Mouse (Mus musculus): Measurements from ENCODE around the gene Mylip.

Gene Mylip

GRCm38 (mm10) chr13:45389448-45390311, at the start of gene Mylip:
Gene Mylip (plus strand): TSS chr13:45389742.
- DNase-seq (ENCODE audit: low read depth, low spot score): peak; percentile 95

GRCm38 (mm10) chr13:45341991-45342390, 47.6 kb upstream of the Mylip start:
- peak; percentile 68 for DNase-seq (ENCODE audit: low read depth, low spot score)

DNA sequence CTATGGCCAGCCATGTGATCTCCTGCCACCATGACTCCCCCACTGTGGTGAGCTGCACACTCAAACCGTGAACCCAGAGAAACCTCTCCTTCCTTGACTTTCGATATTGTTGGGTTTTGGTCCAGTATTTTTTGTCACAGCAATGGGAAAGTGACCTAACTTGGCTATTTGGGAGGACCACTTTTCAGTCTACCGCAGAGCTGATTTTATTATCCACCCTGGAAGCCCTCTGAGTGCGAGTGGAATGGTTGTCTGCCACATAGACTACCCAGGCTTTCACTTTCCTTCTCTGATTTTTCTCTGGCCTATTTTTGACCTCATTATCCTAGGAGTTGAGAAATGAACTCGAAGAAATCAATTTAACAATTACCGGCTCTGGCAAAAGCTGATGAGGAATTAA, 46.0 kb upstream of the Mylip start:
- DNase-seq (ENCODE audit: low read depth, low spot score): no peak

GRCm38 (mm10) chr13:45343966-45344365, 45.6 kb upstream of the Mylip start:
- no peak for DNase-seq (ENCODE audit: low read depth, low spot score)

- peak; percentile 39 for DNase-seq (ENCODE audit: low read depth, low spot score)
Observed at GRCm38 (mm10) chr13:45345471-45346159, 43.9 kb upstream of the Mylip start.

- no peak for DNase-seq (ENCODE audit: low read depth, low spot score)
Observed at GRCm38 (mm10) chr13:45351483-45351882, 38.1 kb upstream of the Mylip start.

- peak; percentile 54 for DNase-seq (ENCODE audit: low read depth, low spot score)
Observed at GRCm38 (mm10) chr13:45354824-45355223, 34.7 kb upstream of the Mylip start.

DNA sequence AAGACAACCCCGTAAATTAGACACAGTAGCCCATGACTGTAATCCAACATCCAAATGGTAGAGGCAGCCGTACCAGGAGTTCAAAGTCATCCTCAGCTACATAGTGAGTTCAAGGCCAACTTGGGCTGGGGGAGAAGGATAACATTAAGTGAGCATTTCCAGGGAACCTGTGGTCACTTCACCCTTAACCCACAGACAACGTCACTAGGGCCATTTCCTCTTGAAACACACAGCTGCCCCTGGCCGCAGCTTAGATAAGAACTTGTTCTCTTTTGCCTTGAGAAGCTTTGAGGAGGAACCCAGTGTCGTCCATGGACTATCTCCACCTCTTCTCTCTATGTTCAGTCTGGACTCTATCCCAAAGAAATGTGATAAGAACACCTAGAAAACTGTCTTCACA, 31.3 kb upstream of the Mylip start:
- DNase-seq (ENCODE audit: low read depth, low spot score): no peak

DNA sequence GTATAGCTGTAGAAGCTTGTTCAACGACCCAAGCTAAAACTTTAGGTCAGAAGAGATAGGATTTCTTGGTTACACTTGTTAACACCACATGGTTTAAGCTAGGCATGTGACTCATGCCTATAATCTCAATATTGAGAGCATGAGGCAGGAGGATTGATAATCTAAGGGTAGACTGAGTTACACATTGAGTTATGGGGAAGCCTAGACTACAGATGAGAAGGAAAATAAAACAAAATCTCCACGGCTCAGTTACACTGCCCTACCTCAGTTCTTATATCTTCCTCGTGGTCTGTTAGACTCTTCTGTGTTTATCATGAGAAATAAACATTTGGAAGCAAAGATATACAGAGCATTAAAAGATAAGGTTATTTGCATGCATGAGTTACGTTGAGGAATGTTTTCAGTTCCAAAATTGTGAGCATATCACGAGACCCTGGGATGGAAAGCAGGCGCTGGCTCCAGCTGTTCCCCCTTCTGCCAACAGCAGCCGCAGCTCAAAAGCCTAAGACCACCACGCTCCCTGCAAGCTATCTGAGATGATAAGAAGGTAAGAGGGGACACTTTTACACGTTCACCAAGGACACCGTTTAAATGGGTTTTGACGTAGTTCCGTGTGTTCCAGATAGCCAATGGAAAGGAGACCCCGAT, 30.7 kb upstream of the Mylip start:
- no peak for DNase-seq (ENCODE audit: low read depth, low spot score)

- no peak for DNase-seq (ENCODE audit: low read depth, low spot score)
Observed at GRCm38 (mm10) chr13:45365788-45366187, 23.8 kb upstream of the Mylip start.

DNA sequence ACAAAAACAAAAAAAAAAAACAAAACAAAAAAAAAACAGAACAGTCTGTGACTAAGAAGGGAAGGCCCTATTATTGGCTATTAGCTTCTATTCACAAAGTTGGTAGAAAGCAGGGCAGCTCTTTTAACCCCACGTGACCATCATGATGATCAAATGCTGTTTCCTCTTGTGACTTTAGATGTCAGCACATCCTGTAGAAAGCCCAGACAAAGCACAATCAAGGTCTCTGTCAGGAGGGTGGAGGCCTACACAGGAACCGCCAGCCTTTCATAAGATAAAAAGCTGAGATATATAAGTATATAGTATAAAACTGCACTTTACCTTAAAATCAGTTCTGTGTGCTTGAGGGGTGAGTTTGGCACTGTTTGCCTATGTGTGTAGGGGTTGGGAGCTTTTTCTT, 17.9 kb upstream of the Mylip start:
- DNase-seq (ENCODE audit: low read depth, low spot score): no peak

GRCm38 (mm10) chr13:45372456-45372855, 17.1 kb upstream of the Mylip start:
- no peak for DNase-seq (ENCODE audit: low read depth, low spot score)

- peak; percentile 82 for DNase-seq (ENCODE audit: low read depth, low spot score)
Observed at GRCm38 (mm10) chr13:45374846-45375245, 14.7 kb upstream of the Mylip start.

DNA sequence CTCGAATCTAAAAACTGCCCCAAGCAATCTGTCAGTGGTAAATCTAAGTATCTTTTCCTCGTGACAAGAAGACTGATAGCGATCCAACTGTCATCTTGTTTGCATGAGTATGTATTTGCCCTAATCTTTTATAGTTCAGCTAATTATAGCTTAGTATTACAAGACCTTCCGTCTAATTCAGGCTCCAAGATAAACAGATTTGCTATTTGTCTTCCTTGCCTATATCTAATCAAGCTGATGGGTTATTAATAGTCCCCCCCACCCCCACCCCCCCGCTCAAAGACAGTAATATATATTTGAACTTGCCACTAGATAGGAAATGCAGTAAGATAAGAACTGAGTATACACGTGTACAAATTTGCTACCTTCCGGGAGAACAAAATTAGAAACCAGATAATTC, 7.3 kb upstream of the Mylip start:
- DNase-seq (ENCODE audit: low read depth, low spot score): no peak

DNA sequence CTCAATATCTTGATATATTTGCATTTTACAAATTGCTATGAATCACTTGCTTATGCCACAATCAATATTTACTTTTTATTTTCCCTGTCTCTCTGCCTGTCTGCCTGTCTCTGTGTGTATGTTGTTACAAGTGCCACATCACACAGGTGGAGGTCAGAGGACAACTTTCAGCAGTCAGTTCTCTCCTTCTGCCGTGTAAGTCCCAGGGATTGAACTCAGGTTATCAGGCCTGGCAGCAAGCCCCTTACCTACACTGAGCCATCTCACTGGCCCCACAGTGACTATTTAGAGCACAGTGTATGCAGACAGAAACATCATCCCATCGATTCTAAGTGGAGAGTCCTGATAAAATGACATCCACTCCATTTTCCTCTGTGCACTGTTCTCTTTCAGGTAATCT, 4.9 kb upstream of the Mylip start:
- no peak for DNase-seq (ENCODE audit: low read depth, low spot score)

GRCm38 (mm10) chr13:45385521-45385920, 4.0 kb upstream of the Mylip start:
- no peak for DNase-seq (ENCODE audit: low read depth, low spot score)

DNA sequence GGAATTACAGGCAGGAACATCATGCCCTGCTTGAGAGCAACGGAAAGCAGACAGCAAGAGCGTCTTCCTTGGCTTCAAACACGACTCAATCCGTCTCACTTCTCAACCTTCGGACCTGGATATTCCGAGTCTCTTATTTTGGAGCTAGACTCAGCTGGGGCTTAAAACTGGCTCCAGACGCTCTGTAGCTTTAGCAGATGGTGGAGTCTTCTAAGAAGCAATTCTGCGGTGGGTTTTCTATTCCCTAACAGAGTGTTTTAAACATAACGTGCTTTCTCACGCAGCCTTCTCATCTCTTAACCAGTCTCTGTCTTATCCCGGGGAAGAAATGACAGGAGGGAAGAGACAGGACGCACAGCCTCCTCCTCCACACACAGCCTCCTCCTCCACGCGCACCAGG, 3.3 kb upstream of the Mylip start:
- DNase-seq (ENCODE audit: low read depth, low spot score): no peak

GRCm38 (mm10) chr13:45387231-45387630, 2.3 kb upstream of the Mylip start:
- peak; percentile 16 for DNase-seq (ENCODE audit: low read depth, low spot score)

DNA sequence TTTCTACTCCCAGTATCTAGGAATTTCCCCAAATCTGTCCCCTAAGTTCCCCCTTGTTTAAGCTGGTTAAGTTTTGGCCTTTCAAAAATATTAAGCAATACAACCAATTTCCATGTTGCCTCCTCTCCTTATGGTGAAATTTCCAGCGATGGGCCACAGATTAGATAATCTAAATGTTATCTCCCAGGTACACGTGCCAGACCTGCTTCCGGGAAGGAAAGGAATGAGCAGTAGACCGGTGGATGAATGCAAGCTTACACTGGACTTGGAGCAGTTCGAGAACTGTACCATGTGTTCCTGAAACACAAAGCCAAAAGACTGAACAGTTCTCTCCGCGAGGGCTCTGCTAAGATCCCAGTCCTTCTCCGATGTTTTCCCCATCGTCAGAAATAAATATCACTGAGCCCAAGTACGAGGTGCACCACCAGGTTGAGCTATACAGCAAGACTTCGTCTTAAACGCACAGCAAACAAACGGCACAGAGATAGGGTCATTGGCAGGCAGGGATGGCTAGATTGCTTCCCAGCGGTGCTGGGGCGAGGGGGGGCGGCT, 1.2 kb upstream of the Mylip start:
- DNase-seq (ENCODE audit: low read depth, low spot score): no peak

DNA sequence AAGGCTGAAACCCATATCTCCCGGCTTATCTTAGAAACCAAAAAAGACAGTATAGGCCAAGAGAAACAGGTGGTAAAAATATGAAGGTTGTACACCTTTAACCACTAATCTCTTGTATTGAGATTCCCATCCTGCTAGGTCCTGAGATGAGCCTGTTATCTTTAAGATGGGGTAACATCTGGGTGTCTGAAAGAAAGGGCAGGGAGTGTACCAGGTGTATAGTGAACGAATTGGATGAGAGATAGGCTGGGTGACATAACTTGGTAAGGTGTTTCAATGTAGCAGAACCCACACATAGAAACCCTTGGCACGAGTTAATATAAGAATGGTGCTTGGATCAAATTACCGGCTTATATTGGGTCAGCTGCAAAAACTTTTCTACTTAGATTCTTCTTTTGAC, 653 bp upstream of the Mylip start:
- no peak for DNase-seq (ENCODE audit: low read depth, low spot score)

DNA sequence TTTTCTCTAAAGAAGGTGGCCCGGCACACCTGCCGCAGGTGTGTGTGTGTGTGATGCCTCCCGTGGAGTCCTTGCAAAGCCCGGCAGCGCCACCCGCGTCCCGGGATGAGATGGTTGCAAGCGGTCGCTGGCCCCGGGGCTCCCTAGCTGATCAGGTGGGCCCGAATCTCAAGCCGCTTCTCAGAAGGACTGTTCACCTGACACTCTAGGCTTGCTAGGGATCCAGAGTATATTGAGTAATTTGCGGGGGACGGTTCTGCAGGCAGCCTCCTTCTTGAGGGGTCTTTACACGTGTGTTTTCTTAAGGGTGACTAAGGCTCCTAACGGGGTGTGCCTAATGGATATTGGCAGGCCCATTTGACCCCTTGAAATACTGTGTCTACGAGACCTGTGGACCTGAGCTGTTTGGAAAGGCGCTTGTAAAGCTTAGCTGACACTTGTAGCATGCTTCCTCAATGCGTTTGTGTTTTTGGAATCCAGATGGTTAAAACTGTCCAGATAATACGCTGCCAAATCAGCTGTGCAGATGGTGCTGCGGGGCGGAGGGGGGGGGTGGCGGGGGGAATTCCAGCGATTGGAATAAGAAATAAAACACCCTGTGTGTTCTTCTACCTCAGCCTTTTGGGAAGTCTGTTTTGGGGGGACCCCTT, 895 bp downstream of the Mylip start:
- no peak for DNase-seq (ENCODE audit: low read depth, low spot score)
